Mouse (Mus musculus) embryonic fibroblast, embryonic 13.5 days (primary cell): ENCODE results near the gene Racgap1.

Experiments
- CTCF ChIP-seq: IDR thresholded peaks from 2 replicates; pipeline ENCODE4 v1.5.1; 2011; ENCODE audit warnings: mild to moderate bottlenecking, control low read depth, low read length, moderate library complexity, borderline replicate concordance; ENCODE audit not compliant: insufficient read depth
- POLR2A ChIP-seq: IDR thresholded peaks from 2 replicates; pipeline ENCODE4 v1.6.1; 2011; ENCODE audit warnings: low read depth, mild to moderate bottlenecking, control low read depth, low read length, moderate library complexity

DNA sequence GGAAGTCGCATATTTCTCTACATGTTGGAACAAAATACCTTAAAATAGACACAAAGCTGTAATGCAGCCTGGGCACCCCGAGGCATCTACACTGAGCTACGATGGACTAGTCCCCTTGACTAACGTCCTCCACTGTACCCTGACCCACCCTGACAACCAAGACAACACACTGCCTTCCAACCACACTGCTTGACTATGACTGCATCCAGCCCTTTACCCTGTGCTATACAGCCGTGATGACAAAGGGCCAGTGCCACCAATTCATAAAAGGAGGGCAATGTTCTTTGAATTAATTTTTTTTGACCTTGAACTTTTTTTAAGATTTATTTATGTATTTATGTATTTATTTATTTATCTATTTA lies 13.4 kb downstream of the Racgap1 start:
- TF ChIP-seq CTCF (no peak), POLR2A (no peak)
